Comparison of ENCODE assay signal across 8 mouse cellular contexts in the genomic region with DNA sequence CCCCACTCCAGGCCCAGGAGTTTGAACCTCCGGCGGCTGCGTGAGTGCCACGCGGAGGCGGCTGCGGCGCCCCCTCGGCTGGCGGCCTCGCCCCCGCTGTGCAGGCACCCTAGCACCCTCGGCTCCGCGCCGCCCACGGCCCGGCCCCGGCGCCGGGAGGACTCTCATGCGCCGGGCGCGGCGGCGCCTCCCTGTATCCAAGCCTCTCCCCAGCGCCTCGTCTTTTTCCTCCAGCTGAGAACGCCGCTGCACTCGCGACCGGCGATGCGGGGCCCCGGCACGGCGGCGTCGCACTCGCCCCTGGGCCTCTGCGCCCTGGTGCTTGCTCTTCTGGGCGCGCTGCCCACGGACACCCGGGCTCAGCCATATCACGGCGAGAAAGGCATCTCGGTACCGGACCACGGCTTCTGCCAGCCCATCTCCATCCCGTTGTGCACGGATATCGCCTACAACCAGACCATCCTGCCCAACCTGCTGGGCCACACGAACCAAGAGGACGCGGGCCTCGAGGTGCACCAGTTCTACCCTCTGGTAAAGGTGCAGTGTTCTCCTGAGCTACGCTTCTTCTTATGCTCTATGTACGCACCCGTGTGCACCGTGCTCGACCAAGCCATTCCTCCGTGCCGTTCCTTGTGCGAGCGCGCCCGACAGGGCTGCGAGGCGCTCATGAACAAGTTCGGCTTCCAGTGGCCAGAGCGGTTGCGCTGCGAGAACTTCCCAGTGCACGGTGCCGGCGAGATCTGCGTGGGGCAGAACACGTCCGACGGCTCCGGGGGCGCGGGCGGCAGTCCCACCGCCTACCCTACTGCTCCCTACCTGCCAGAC. TPM values are rescaled to one million over a fixed set of nuclear protein-coding genes. Genes with fewer than 3 reads are reported as not detected.
A peak's percentile ranks its signal among the peaks of the same experiment; 100 is the strongest.
DNase-seq lines count a peak whose midpoint lies in the region; ATAC-seq and TF ChIP-seq lines count a peak whose summit lies in the region.

No protein-coding gene starts in this region.

- peak overlapping the region; percentile 78 for H3K27ac ChIP-seq in ES-E14 (ENCODE audit: insufficient read depth, low read depth, low read length, poor library complexity, severe bottlenecking)
- H3K27ac ChIP-seq in embryonic facial prominence, embryonic 15.5 days (replicated peaks), result peak overlapping the region; percentile 99
- peak overlapping the region; percentile 86 for H3K27ac ChIP-seq in heart, postnatal 0 days (ENCODE audit: low read depth)
- H3K27ac ChIP-seq in macrophage, result peak overlapping the region; percentile 55

- ATAC-seq in embryonic facial prominence, embryonic 15.5 days (ENCODE audit: insufficient number of reproducible peaks, low FRiP score, low TSS enrichment, low read depth), result 0 out of 2 replicates have a peak, but pooled peaks have one; percentile 2
- no peak for ATAC-seq in heart, postnatal 0 days (ENCODE audit: insufficient read depth, low read depth)
- no peak for ATAC-seq in inflammation-experienced regulatory T-cells, adult 6 months

- peak overlapping the region; percentile 91 for H3K9ac ChIP-seq in ES-E14 (ENCODE audit: insufficient read depth, low read depth, low read length, poor library complexity, severe bottlenecking)
- peak overlapping the region; percentile 86 for H3K9ac ChIP-seq in embryonic facial prominence, embryonic 15.5 days
- H3K9ac ChIP-seq in heart, postnatal 0 days (replicated peaks; ENCODE audit: low read depth, low read length), result peak overlapping the region; percentile 70

- in situ Hi-C loops in ES-E14 (cut with MboI; ENCODE audit: low sequenced_read_pairs in 2 of 2, unreplicated experiment in 2 of 2), result no loop called here

- no peaks in the 10 kb centered on the region for H3K27me3 ChIP-seq in embryonic facial prominence, embryonic 15.5 days
- peaks cover 22% of the 10 kb centered on the region for H3K27me3 ChIP-seq in heart, postnatal 0 days (ENCODE audit: control insufficient read depth, insufficient read depth, low read length)

- H3K4me2 ChIP-seq in embryonic facial prominence, embryonic 15.5 days (replicated peaks), result peak overlapping the region; percentile 84
- H3K4me2 ChIP-seq in heart, postnatal 0 days (ENCODE audit: low read depth, low read length), result peak overlapping the region; percentile 97

- peaks cover 0 to 6% of the 10 kb centered on the region in 2 experiments; a peak in 2 of 4 replicates for H3K4me1 ChIP-seq in ES-E14 (ENCODE audit: control insufficient read depth in 2 of 2, insufficient read depth in 2 of 2, low read length in 2 of 2, poor library complexity in 1 of 2)
- peaks cover 57% of the 10 kb centered on the region for H3K4me1 ChIP-seq in embryonic facial prominence, embryonic 15.5 days
- H3K4me1 ChIP-seq in heart, postnatal 0 days (ENCODE audit: control insufficient read depth, insufficient read depth), result peaks cover 19% of the 10 kb centered on the region

- no peak for TF ChIP-seq EP300 in heart, postnatal 0 days (IDR thresholded peaks at IDR 0.05; ENCODE audit: low read depth)

- peak overlapping the region; percentile 73 to 86 for H3K4me3 ChIP-seq in ES-E14 (ENCODE audit: insufficient read depth in 1 of 2, low read depth in 1 of 2, low read length in 2 of 2, poor library complexity in 1 of 2, severe bottlenecking in 1 of 2)
- H3K4me3 ChIP-seq in embryonic facial prominence, embryonic 15.5 days (replicated peaks), result peak overlapping the region; percentile 61
- H3K4me3 ChIP-seq in heart, postnatal 0 days (ENCODE audit: low read depth, low read length), result peak overlapping the region; percentile 68
- H3K4me3 ChIP-seq in macrophage (ENCODE audit: inconsistent target), result peak overlapping the region; percentile 55

- H3K36me3 ChIP-seq in ES-E14 (ENCODE audit: control insufficient read depth, insufficient read depth, low read length, poor library complexity, severe bottlenecking), result peaks cover 22% of the 10 kb centered on the region
- no peaks in the 10 kb centered on the region for H3K36me3 ChIP-seq in embryonic facial prominence, embryonic 15.5 days
- no peaks in the 10 kb centered on the region for H3K36me3 ChIP-seq in heart, postnatal 0 days (replicated peaks; ENCODE audit: control insufficient read depth, insufficient read depth, low read length)
- H3K36me3 ChIP-seq in macrophage (ENCODE audit: inconsistent target), result peaks cover 6% of the 10 kb centered on the region; the same call in 1 of the 2 replicates

- under 1% methylated on average over 86 of the region's 88 CpGs for WGBS in embryonic facial prominence, embryonic 15.5 days
- under 1% methylated on average over 85 of the region's 88 CpGs for WGBS in heart, postnatal 0 days
- 2% methylated on average over 88 of the region's 88 CpGs for WGBS in macrophage (ENCODE audit: missing documents)

- peaks cover 50% of the 10 kb centered on the region for H3K79me2 ChIP-seq in macrophage (ENCODE audit: inconsistent target)

- DNase-seq in ES-E14 (ENCODE audit: low read depth, low spot score), result no peak
- peak; percentile 55 for DNase-seq in adrenal gland, postnatal 25 days
- DNase-seq in heart, postnatal 0 days (ENCODE audit: low spot score), result no peak
- peak; percentile 32 to 64 for DNase-seq in kidney, postnatal 36 days
- DNase-seq in right cerebral cortex, postnatal 25 days, result peak; percentile 44

- no peak for TF ChIP-seq CTCF in heart, postnatal 0 days (IDR thresholded peaks at IDR 0.05; ENCODE audit: low read depth)

- no peaks in the 10 kb centered on the region for H3K9me3 ChIP-seq in ES-E14 (ENCODE audit: control insufficient read depth, insufficient read depth, low read depth, low read length)
- no peaks in the 10 kb centered on the region for H3K9me3 ChIP-seq in embryonic facial prominence, embryonic 15.5 days (replicated peaks)
- H3K9me3 ChIP-seq in heart, postnatal 0 days (replicated peaks; ENCODE audit: control insufficient read depth, low read length), result no peaks in the 10 kb centered on the region

TF ChIP-seq in ES-E14, 5 proteins besides CTCF, POLR2A, EP300 and RAD21:
- TF ChIP-seq HCFC1 (IDR thresholded peaks at IDR 0.05; ENCODE audit: borderline replicate concordance, insufficient read depth, low read length) (no peak), ZC3H11A (IDR thresholded peaks at IDR 0.05; ENCODE audit: borderline replicate concordance, low read depth, low read length) (no peak)

RNA-seq across cellular contexts. Expression of gene Fzd7, which starts 0.7 kb away (rescaled TPM):
- 57.9 and 88.8 TPM in 2 replicates for total RNA-seq in ES-E14 (2012; rRNA removed)
- total RNA-seq in adrenal gland, postnatal 25 days (2021), result 12.7 and 17.9 TPM in 2 replicates
- 11.9 TPM in 2 replicates for polyA plus RNA-seq in embryonic facial prominence, embryonic 15.5 days (2015; fragmentation: Nextera tagmentation; extraction: Ambion mirVana)
- 7.5 and 9.0 TPM in 2 replicates for total RNA-seq in heart, postnatal 0 days (2014; rRNA removed; ENCODE audit: low replicate concordance)
- polyA plus RNA-seq in heart, postnatal 0 days (2015; fragmentation: Nextera tagmentation; extraction: Ambion mirVana), result 1.0 and 1.3 TPM in 2 replicates
- 10 to 100 TPM in 11 of 26 experiments, 1 to 10 TPM in 15; 3.2 to 47.8 (median 9.5) TPM for total RNA-seq in macrophage (2018; cell fraction: chromatin; rRNA removed)
- 10 to 100 TPM in 21 of 26 experiments, 1 to 10 TPM in 5; 7.5 to 50.3 (median 11.1) TPM for total RNA-seq in macrophage (2018; cell fraction: cytosol; rRNA removed)
- total RNA-seq in macrophage (2018; cell fraction: nucleus; rRNA removed), result 10 to 100 TPM; 12.1 to 74.1 (median 22.2) TPM
- 7.0 to 17.2 TPM (median 14.8 TPM) in 3 replicates for polyA plus RNA-seq in macrophage (2018)
- under 1 TPM in 1 of 3 experiments, not detected in 2; 0.13 TPM for polyA plus RNA-seq in inflammation-experienced regulatory T-cells, adult 6 months (2017; shearing (Covaris generic))

RNA-seq across cellular contexts. Expression of gene Gm973, which starts 33.2 kb away (rescaled TPM):
- total RNA-seq in ES-E14 (2012; rRNA removed), result 4.0 and 5.8 TPM in 2 replicates
- 10.8 and 22.8 TPM in 2 replicates for total RNA-seq in adrenal gland, postnatal 25 days (2021)
- 9.0 and 13.4 TPM in 2 replicates for polyA plus RNA-seq in embryonic facial prominence, embryonic 15.5 days (2015; fragmentation: Nextera tagmentation; extraction: Ambion mirVana)
- total RNA-seq in heart, postnatal 0 days (2014; rRNA removed; ENCODE audit: low replicate concordance), result not detected in 2 replicates
- 0.14 and 0.65 TPM in 2 replicates for polyA plus RNA-seq in heart, postnatal 0 days (2015; fragmentation: Nextera tagmentation; extraction: Ambion mirVana)
- total RNA-seq in macrophage (2018; cell fraction: chromatin; rRNA removed), result not detected
- under 1 TPM in 1 of 26 experiments, not detected in 25; 0.19 TPM for total RNA-seq in macrophage (2018; cell fraction: cytosol; rRNA removed)
- total RNA-seq in macrophage (2018; cell fraction: nucleus; rRNA removed), result not detected
- not detected in 3 replicates for polyA plus RNA-seq in macrophage (2018)
- polyA plus RNA-seq in inflammation-experienced regulatory T-cells, adult 6 months (2017; shearing (Covaris generic)), result 1 to 10 TPM in 1 of 3 experiments, not detected in 2; 1.8 TPM

Comparison
In these comparisons a context has a peak if more than half of its experiments do, and no peak if none do; other contexts are left out.
1. DNase-seq: peak in adrenal gland, postnatal 25 days (single experiment), kidney, postnatal 36 days (2 of 2) and right cerebral cortex, postnatal 25 days (single experiment); none in ES-E14 (single experiment) and heart, postnatal 0 days (single experiment).
2. Peak in every context shown above with its lines, with median percentiles within 50 percentile points of each other: H3K27ac ChIP-seq, H3K4me3 ChIP-seq and H3K9ac ChIP-seq.